Mouse (Mus musculus): ENCODE data around the gene Igfn1. TPM values are rescaled to one million over a fixed set of nuclear protein-coding genes. Genes with fewer than 3 reads are reported as not detected.

The Igfn1 gene
- polyA plus RNA-seq, 1 experiment from 2014 or later = not detected

GRCm38 (mm10) chr1:136032961-136033360, 26.8 kb upstream of the Igfn1 start:
- Histone ChIP-seq H3K9me3 (replicated peaks) (no peaks in the 10 kb centered on the region), H3K27ac (no peak overlapping the region), H3K4me2 (no peak overlapping the region), H3K4me1 (peaks cover 13% of the 10 kb centered on the region), H3K27me3 (no peaks in the 10 kb centered on the region), H3K4me3 (no peak overlapping the region), H3K9ac (no peak overlapping the region), H3K36me3 (ENCODE audit: poor library complexity, severe bottlenecking) (peaks cover 80% of the 10 kb centered on the region)
- 75% methylated on average over 7 of the region's 7 CpGs for WGBS
- no peak for ATAC-seq

DNA sequence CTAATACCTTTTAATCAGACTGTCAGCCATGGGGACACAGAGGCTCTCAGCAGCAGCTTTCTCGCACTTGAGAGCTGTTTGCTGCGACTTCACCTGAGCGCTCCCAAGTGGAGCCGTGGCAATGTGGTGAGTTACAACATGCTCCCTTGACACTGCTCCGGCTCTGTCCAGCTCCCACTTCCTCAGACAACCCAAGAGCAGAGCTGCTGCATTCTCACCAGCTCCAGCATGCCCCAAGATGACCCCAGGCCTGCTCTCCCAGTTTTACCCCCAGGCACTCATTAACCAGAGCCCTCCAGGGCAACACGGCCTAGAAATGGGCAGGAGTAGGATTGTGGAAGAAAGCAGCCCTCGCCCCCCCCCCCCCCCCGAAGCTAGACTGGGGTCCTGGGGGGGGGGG, 25.6 kb upstream of the Igfn1 start:
- H3K36me3 ChIP-seq (ENCODE audit: poor library complexity, severe bottlenecking) = peaks cover 93% of the 10 kb centered on the region
- H3K4me1 ChIP-seq = peaks cover 13% of the 10 kb centered on the region
- H3K4me3 ChIP-seq = no peak overlapping the region
- no peak overlapping the region for H3K9ac ChIP-seq
- no peak for ATAC-seq
- no peak overlapping the region for H3K4me2 ChIP-seq
- H3K9me3 ChIP-seq (replicated peaks) = no peaks in the 10 kb centered on the region
- H3K27ac ChIP-seq = no peak overlapping the region
- 84% methylated on average over 8 of the region's 8 CpGs for WGBS
- no peaks in the 10 kb centered on the region for H3K27me3 ChIP-seq

GRCm38 (mm10) chr1:136030201-136030600, 24.1 kb upstream of the Igfn1 start:
- 24% methylated on average over 7 of the region's 7 CpGs for WGBS
- H3K27ac ChIP-seq = no peak overlapping the region
- H3K36me3 ChIP-seq (ENCODE audit: poor library complexity, severe bottlenecking) = peaks cover 100% of the 10 kb centered on the region
- no peak overlapping the region for H3K4me2 ChIP-seq
- ATAC-seq = no peak
- H3K4me1 ChIP-seq = peaks cover 13% of the 10 kb centered on the region
- no peak overlapping the region for H3K4me3 ChIP-seq
- H3K9ac ChIP-seq = no peak overlapping the region
- H3K9me3 ChIP-seq (replicated peaks) = no peaks in the 10 kb centered on the region
- H3K27me3 ChIP-seq = no peaks in the 10 kb centered on the region

DNA sequence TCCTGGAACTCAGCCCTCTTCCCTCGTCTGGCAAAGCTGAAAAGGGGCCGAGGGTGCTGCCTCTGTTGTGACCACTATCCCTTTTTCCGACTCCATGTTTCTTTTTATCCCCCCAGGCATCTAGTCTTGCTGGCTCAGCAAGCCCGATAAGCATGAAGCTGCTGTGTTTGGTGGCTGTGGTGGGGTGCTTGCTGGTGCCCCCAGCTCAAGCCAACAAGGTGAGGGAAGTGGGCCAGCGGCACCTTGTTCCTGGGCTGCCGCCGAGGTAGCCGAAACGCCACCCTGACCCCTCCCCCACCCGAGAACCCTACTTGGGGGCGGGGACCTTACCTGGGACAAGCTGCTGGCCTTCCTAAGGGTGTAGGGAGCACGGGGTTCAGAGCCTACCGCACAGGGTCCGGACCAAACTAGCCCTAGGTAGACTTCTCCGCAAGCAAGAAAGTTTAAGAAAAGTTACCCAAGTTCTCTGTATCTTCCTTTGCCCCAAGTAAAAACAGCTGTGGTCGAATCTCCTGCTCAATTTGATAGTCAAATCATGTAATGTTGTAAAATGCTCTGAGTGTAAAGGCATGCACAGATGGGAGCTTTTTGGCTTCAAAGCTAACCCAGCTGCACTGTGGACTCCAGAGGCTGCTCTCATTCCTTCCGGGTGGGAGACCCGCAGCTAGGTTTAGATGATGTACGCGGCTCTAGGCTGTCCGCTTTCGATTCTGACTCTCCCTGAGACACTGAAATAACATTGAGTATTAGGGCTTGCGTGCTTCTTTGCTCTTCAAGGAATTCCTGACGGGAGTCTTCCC, 12.4 kb upstream of the Igfn1 start:
- H3K36me3 ChIP-seq (ENCODE audit: poor library complexity, severe bottlenecking) = peaks cover 33% of the 10 kb centered on the region
- H3K4me1 ChIP-seq = peaks cover 18% of the 10 kb centered on the region
- H3K27ac ChIP-seq = peak overlapping the region; percentile 27; the same call in 1 of the 2 replicates
- H3K9me3 ChIP-seq (replicated peaks) = no peaks in the 10 kb centered on the region
- H3K4me2 ChIP-seq = peak overlapping the region; percentile 94
- peak overlapping the region; percentile 85 for H3K9ac ChIP-seq
- H3K27me3 ChIP-seq = no peaks in the 10 kb centered on the region
- WGBS = 7% methylated on average over 24 of the region's 24 CpGs
- peak; percentile 26 for ATAC-seq
- H3K4me3 ChIP-seq = peak overlapping the region; percentile 69

- Histone ChIP-seq H3K27ac (peak overlapping the region; percentile 58; the same call in 1 of the 2 replicates), H3K9ac (peak overlapping the region; percentile 85), H3K4me1 (peaks cover 18% of the 10 kb centered on the region), H3K9me3 (replicated peaks) (no peaks in the 10 kb centered on the region), H3K27me3 (no peaks in the 10 kb centered on the region), H3K36me3 (ENCODE audit: poor library complexity, severe bottlenecking) (peaks cover 26% of the 10 kb centered on the region), H3K4me2 (peak overlapping the region; percentile 94), H3K4me3 (peak overlapping the region; percentile 69)
- peak; percentile 100 for ATAC-seq
- 0% methylated on average over 22 of the region's 22 CpGs for WGBS
These were observed 11.8 kb upstream of the Igfn1 start for GRCm38 (mm10) chr1:136017907-136018313.

GRCm38 (mm10) chr1:136017307-136017706, 11.2 kb upstream of the Igfn1 start:
- peak overlapping the region; percentile 58; the same call in 1 of the 2 replicates for H3K27ac ChIP-seq
- WGBS = 72% methylated on average over 2 of the region's 2 CpGs
- H3K4me3 ChIP-seq = no peak overlapping the region
- ATAC-seq = peak; percentile 50; the same call in 1 of the 2 replicates
- H3K27me3 ChIP-seq = no peaks in the 10 kb centered on the region
- H3K9ac ChIP-seq = no peak overlapping the region
- peaks cover 20% of the 10 kb centered on the region for H3K36me3 ChIP-seq (ENCODE audit: poor library complexity, severe bottlenecking)
- no peaks in the 10 kb centered on the region for H3K9me3 ChIP-seq (replicated peaks)
- peaks cover 18% of the 10 kb centered on the region for H3K4me1 ChIP-seq
- H3K4me2 ChIP-seq = peak overlapping the region; percentile 34; the same call in 1 of the 2 replicates

DNA sequence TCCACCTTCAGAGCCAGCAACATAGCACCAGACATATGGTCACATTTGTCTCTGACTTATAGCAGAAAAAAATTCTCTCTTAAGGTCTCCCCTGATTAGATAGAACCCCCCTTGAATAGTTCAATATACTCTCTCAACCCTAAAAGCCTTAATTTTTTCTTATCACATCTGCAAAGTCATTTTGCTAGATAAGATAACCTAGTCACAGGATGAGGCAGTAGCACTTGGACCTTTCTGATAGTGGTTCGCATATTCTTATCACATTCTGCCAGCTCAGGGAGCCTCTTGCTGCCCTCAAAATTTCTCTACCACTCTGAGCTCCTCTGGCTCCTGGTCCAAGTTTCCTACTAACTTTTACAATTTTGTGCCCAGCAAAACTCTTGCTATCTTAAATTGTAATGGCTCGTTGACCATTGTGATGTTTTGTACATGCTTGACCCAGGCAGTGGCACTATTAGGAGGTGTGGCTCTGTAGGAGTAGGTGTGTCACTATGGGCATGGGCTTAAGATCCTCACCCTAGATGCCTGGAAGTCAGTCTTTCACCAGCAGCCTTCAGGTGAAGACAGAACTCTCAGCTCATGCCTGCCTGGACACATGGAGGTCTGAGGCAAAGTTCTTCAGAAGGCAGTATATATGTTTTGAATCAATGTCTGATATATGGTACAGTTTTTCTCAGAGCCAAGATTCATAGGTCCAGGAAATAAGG, 8.8 kb upstream of the Igfn1 start:
- no peaks in the 10 kb centered on the region for H3K36me3 ChIP-seq (ENCODE audit: poor library complexity, severe bottlenecking)
- H3K4me2 ChIP-seq = no peak overlapping the region
- H3K27me3 ChIP-seq = no peaks in the 10 kb centered on the region
- no peak overlapping the region for H3K27ac ChIP-seq
- H3K9ac ChIP-seq = no peak overlapping the region
- peaks cover 18% of the 10 kb centered on the region for H3K4me1 ChIP-seq
- WGBS = 83% methylated on average over 2 of the region's 2 CpGs
- H3K9me3 ChIP-seq (replicated peaks) = no peaks in the 10 kb centered on the region
- ATAC-seq = no peak
- H3K4me3 ChIP-seq = no peak overlapping the region

- Histone ChIP-seq H3K27me3 (peaks cover 8% of the 10 kb centered on the region), H3K4me3 (no peak overlapping the region), H3K36me3 (ENCODE audit: poor library complexity, severe bottlenecking) (no peaks in the 10 kb centered on the region), H3K9me3 (replicated peaks) (no peaks in the 10 kb centered on the region), H3K9ac (no peak overlapping the region), H3K4me2 (no peak overlapping the region), H3K4me1 (peaks cover 7% of the 10 kb centered on the region), H3K27ac (no peak overlapping the region)
- ATAC-seq = no peak
- WGBS = 87% methylated on average over 4 of the region's 4 CpGs
These were observed 7.4 kb upstream of the Igfn1 start for GRCm38 (mm10) chr1:136013513-136013912.

- H3K9me3 ChIP-seq (replicated peaks) = no peaks in the 10 kb centered on the region
- no peak overlapping the region for H3K4me2 ChIP-seq
- H3K9ac ChIP-seq = no peak overlapping the region
- peaks cover 11% of the 10 kb centered on the region for H3K4me1 ChIP-seq
- H3K27ac ChIP-seq = no peak overlapping the region
- no peak overlapping the region for H3K4me3 ChIP-seq
- ATAC-seq = no peak
- no peaks in the 10 kb centered on the region for H3K36me3 ChIP-seq (ENCODE audit: poor library complexity, severe bottlenecking)
- H3K27me3 ChIP-seq = peaks cover 24% of the 10 kb centered on the region
- WGBS = 85% methylated on average over 4 of the region's 4 CpGs
These were observed 4.1 kb upstream of the Igfn1 start for GRCm38 (mm10) chr1:136010247-136010646.

- Histone ChIP-seq H3K4me2 (peak overlapping the region; percentile 74), H3K4me3 (peak overlapping the region; percentile 39), H3K27me3 (peaks cover 24% of the 10 kb centered on the region), H3K27ac (no peak overlapping the region), H3K9ac (no peak overlapping the region), H3K36me3 (ENCODE audit: poor library complexity, severe bottlenecking) (no peaks in the 10 kb centered on the region), H3K4me1 (peaks cover 11% of the 10 kb centered on the region), H3K9me3 (replicated peaks) (no peaks in the 10 kb centered on the region)
- ATAC-seq = no peak
- WGBS = 20% methylated on average over 8 of the region's 8 CpGs
These were observed 2.0 kb upstream of the Igfn1 start for GRCm38 (mm10) chr1:136008159-136008533.

DNA sequence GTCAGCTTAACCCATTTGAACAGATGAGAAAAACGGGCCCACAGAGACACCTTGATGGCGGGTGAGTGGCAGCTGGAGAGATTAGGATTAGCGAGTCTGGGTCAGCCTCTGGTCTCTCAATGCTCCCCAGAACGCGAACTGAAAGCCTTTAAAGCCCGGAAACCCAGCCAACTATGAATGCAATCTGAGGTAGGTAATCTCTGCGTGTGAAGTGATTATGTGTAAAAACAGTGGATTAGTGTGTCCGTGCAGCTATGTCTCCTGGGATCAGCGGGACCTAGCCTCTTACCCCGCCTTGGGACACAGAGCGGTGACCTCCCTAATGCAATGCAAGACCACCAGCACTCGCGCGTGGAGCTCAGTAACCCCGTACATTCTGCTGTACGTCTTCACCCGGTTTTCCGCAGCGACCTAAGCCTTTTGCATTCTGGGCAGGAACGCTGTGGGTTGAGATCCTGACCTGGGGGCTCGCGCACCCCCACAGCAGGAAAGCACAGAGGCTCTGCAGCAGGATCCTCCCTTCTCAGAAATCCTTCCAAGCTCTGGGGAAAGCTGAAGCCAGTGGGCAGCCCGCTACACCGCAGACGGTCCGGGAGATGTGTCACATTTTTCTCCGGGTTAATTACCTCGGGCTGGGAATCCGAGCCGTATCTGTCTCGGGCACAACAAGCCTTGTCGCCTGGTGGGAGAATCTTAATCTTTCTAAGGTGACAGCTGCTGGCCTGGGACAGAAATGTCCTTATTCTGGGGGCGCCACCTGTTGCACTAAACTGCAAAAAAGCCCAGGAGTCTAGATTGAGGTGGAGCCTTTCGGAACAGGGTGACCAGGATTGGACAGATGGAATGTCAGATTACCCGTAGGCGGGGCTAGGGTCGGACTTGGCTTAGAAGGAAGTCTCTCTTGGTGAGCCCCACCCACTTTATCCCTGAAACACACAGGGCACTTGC, 1.3 kb upstream of the Igfn1 start, which contains the start of gene Tmem9:
Gene Tmem9 (plus strand): TSS at position 940 of the 948 bp plus-strand sequence.
- Histone ChIP-seq H3K9me3 (replicated peaks) (no peaks in the 10 kb centered on the region), H3K27me3 (peaks cover 24% of the 10 kb centered on the region), H3K36me3 (ENCODE audit: poor library complexity, severe bottlenecking) (no peaks in the 10 kb centered on the region), H3K4me2 (peak within 1 kb of the TSS; percentile 74), H3K9ac (peak within 1 kb of the TSS; percentile 61), H3K27ac (no peak within 1 kb of the TSS), H3K4me1 (peaks cover 11% of the 10 kb centered on the region), H3K4me3 (peak within 1 kb of the TSS; percentile 39)
- peak; percentile 84 for ATAC-seq
- 2% methylated on average over 37 of the region's 37 CpGs for WGBS
